In the genomic region with DNA sequence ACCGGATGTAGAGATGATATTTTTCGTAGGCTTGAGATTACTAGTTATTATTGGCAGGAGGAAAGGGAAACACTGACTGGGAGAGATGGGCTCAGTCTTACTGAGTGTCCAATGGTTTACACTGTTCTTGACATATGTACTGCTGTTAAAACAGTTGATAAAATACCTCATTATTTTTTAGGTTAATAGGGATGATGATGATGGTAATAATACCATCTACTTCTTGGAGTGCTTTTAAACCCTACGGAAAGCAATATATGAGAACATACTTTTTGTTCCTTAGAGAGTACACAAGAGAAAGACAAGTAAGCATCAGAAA, we compare ENCODE assay signal across 14 mouse cellular contexts.
"Had no signal": no experiment of that assay in that cellular context is flagged by ENCODE, and none has a peak within 500 bp of the region (broad histone marks: within the 10 kb centered on the region; RNA-seq: fewer than 3 reads in every experiment).

No protein-coding gene starts in this region.

- H3K4me3 ChIP-seq: neural tube, embryonic 13.5 days; neural tube, embryonic 15.5 days; stomach, embryonic 15.5 days had no signal

- H3K36me3 ChIP-seq: neural tube, embryonic 13.5 days; neural tube, embryonic 15.5 days; stomach, embryonic 15.5 days had no signal

- H3K4me2 ChIP-seq: neural tube, embryonic 13.5 days; neural tube, embryonic 15.5 days; stomach, embryonic 15.5 days had no signal

- H3K27me3 ChIP-seq: neural tube, embryonic 13.5 days; neural tube, embryonic 15.5 days; stomach, embryonic 15.5 days had no signal

- H3K4me1 ChIP-seq: stomach, embryonic 15.5 days had no signal

- H3K9me3 ChIP-seq: neural tube, embryonic 13.5 days; neural tube, embryonic 15.5 days; stomach, embryonic 15.5 days had no signal

- H3K27ac ChIP-seq: neural tube, embryonic 13.5 days; neural tube, embryonic 15.5 days; stomach, embryonic 15.5 days; stomach, postnatal 0 days had no signal

- DNase-seq: right cerebral cortex, adult 18-20 months; right cerebral cortex, postnatal 14 days; right cerebral cortex, postnatal 25 days; right cerebral cortex, postnatal 4 days; spleen, adult 18-20 months; thymus, adult 18-20 months; thymus, adult 2 months; thymus, postnatal 25 days; thymus, postnatal 36 days; thymus, postnatal 4 days had no signal

- H3K9ac ChIP-seq: neural tube, embryonic 13.5 days; neural tube, embryonic 15.5 days; stomach, embryonic 15.5 days had no signal
